Mouse (Mus musculus) spleen, adult 2 months (tissue): ENCODE measurements around the gene Bcat2. TPM values are rescaled to one million over a fixed set of nuclear protein-coding genes. Genes with fewer than 3 reads are reported as not detected.
A peak's percentile ranks its signal among the peaks of the same experiment; 100 is the strongest.

Experiments used
- DNase-seq, 2 experiments: peaks; one replicate each; pipeline versions ENCODE4 v3.0.0 to v3.0.0-alpha.2; 2012 to 2021; ENCODE audit warnings: low spot score in 2 of 2, low read depth in 1 of 2
- H3K27ac ChIP-seq: fragments of 200-500 bp; 2 replicates; pipeline ENCODE4 v1.5.1; 2012; ENCODE audit warnings: low read length, inconsistent platforms; ENCODE audit not compliant: insufficient read depth
- H3K27me3 ChIP-seq: fragments of 200-500 bp; 2 replicates; pipeline ENCODE4 v1.6.1; 2012; ENCODE audit warnings: mild to moderate bottlenecking, moderate library complexity, low read length, inconsistent platforms; ENCODE audit not compliant: control insufficient read depth, insufficient read depth
- H3K36me3 ChIP-seq: fragments of 200-500 bp; 2 replicates; pipeline ENCODE4 v1.6.1; 2012; ENCODE audit warnings: mild to moderate bottlenecking, low read length, inconsistent platforms; ENCODE audit not compliant: control insufficient read depth, insufficient read depth
- H3K4me1 ChIP-seq: fragments of 200-500 bp; 2 replicates; pipeline ENCODE4 v1.6.1; 2011; ENCODE audit warnings: inconsistent platforms; ENCODE audit not compliant: control insufficient read depth, insufficient read depth, insufficient read length
- H3K4me3 ChIP-seq: fragments of 200-500 bp; 2 replicates; pipeline ENCODE4 v1.5.1; 2011; ENCODE audit warnings: mild to moderate bottlenecking, inconsistent platforms; ENCODE audit not compliant: insufficient read depth, insufficient read length; ENCODE audit errors: extremely low read depth
- CTCF ChIP-seq: fragments of 200-500 bp; IDR thresholded peaks from 2 replicates; pipeline ENCODE4 v1.5.1; 2011; ENCODE audit warnings: mild to moderate bottlenecking, inconsistent platforms; ENCODE audit not compliant: insufficient read depth, insufficient read length, insufficient replicate concordance; ENCODE audit errors: extremely low read depth
- POLR2A ChIP-seq: fragments of 200-500 bp; IDR thresholded peaks from 2 replicates; pipeline ENCODE4 v1.6.1; 2011; ENCODE audit warnings: low read depth, low read length, inconsistent platforms
- WGBS: fragments of 180-500 bp; shearing (Covaris S2); methylation state at CpG from one replicate; pipeline ENCODE4 v1.1.7; 2018; 5-methylcytosine and 5-hydroxymethylcytosine counted together
- polyA plus RNA-seq: library from polyadenylated mRNA; depleted of rRNA; stranded (reverse); fragments of >200 nt; gene quantifications from 2 replicates; pipeline ENCODE4 v1.2.3, GENCODE M21; 2012; rRNA removed

Bcat2 gene
- polyA plus RNA-seq = 50.8 and 55.6 TPM in 2 replicates

DNA sequence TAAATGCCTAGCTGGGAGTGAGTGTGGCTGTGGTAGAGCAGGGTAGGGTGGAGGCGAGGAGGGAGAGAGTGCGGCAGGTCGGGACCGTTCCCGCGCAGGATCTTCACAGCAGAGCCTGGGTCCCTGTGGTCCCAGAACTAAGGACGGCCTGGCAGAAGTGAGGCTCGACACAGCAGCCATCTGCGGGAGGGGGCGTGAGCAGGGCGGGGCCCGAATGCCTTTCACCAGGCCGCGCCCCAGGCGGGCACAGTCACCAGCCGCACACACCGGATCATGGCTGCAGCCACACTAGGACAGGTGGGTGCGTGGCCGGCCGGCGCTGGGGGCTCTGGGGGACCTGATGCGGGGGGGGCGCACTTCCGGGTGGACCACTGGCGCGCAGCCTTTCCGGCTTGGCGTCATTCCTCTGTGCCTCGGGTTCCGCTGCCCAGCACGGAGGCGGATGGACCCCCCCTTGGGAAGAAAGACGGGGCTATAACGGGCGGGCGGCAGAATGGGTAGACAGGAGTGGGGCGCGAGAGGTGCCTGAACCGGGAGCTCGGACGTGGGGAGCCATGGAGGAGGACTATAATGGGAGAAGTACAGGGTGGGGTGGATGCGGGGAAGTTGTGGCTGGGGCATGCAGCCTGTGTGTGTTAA is at the start of gene Bcat2:
TSS of gene Bcat2 (plus strand) at position 51 of the 639 bp plus-strand sequence.
- H3K36me3 ChIP-seq = no peaks in the 10 kb centered on the region
- H3K27ac ChIP-seq = peak within 1 kb of the TSS; percentile 81
- DNase-seq = peak in 1 of 2 experiments; percentile 75
- peak within 1 kb of the TSS; percentile 74 for H3K4me3 ChIP-seq
- TF ChIP-seq CTCF = no peak
- TF ChIP-seq POLR2A = peak; percentile 63
- H3K27me3 ChIP-seq = no peaks in the 10 kb centered on the region
- peaks cover 12% of the 10 kb centered on the region; the same call in 1 of the 2 replicates for H3K4me1 ChIP-seq
- WGBS = 1% methylated on average over 41 of the region's 42 CpGs

- Histone ChIP-seq H3K4me1 (peaks cover 6% of the 10 kb centered on the region; the same call in 1 of the 2 replicates), H3K36me3 (peaks cover 7% of the 10 kb centered on the region), H3K27me3 (no peaks in the 10 kb centered on the region), H3K27ac (no peak overlapping the region), H3K4me3 (no peak overlapping the region)
- DNase-seq = no peak
- 93% methylated on average over 7 of the region's 7 CpGs for WGBS
- TF ChIP-seq CTCF = no peak
- no peak for TF ChIP-seq POLR2A
Measured at GRCm38 (mm10) chr7:45520605-45521004, 49.3 kb upstream of the Bcat2 start.

DNA sequence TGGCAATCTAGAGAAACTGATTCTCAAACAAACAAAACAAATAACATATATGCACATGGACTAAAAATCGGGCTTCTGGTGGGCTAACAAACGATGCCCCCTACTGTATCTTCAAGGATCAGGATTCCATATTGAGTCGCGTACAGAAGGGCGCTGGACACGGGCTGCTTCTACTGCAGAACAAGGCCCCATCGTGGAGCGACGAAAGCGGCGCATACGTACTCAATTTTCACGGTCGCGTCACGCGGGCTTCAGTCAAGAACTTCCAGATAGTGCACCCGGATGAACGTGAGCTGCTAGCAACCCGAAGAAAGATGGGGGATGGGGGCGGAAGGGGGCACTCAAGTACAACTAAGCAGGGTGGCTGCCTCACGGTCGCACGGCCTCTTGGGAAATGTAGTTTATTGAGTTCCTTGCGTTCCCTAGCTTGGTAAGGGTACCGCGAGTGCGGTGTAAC is 48.2 kb upstream of the Bcat2 start:
- Histone ChIP-seq H3K27ac (peak overlapping the region; percentile 89), H3K27me3 (no peaks in the 10 kb centered on the region), H3K36me3 (peaks cover 7% of the 10 kb centered on the region), H3K4me3 (peak overlapping the region; percentile 66), H3K4me1 (peaks cover 6% of the 10 kb centered on the region; the same call in 1 of the 2 replicates)
- no peak for TF ChIP-seq CTCF
- TF ChIP-seq POLR2A = peak; percentile 14
- DNase-seq = peak; percentile 91 to 93
- under 1% methylated on average over 28 of the region's 28 CpGs for WGBS

DNA sequence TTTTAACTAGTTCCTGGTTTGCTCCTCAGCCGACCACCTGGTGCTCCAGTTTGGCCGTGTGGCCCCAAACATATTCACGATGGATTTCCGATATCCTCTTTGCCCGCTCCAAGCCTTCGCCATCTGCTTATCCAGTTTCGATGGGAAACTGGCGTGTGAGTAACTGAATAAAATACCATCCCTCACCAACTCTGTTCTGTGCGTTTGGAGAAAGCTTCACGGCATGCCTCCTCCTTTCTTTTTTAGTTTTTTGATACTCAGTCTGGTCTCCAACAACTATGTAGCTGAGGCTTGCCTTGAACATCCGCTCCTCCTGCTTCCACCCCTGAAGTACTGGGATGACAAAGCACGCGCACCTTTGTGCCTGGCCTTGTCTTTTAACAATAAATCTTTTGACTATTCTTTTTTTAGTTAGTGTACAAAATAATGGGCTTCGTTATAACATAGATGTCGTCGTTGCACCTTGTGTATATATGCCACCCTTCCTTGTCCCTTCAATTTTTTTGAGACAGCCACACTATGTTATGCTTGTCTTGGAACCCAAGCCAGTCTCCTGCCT is 47.7 kb upstream of the Bcat2 start:
- no peak for DNase-seq
- TF ChIP-seq POLR2A (no peak), CTCF (no peak)
- WGBS = 63% methylated on average over 16 of the region's 16 CpGs
- Histone ChIP-seq H3K27ac (0 out of 2 replicates have a peak overlapping the region, but pooled peaks have one; percentile 89), H3K36me3 (peaks cover 7% of the 10 kb centered on the region), H3K4me1 (peaks cover 6% of the 10 kb centered on the region; the same call in 1 of the 2 replicates), H3K27me3 (no peaks in the 10 kb centered on the region), H3K4me3 (0 out of 2 replicates have a peak overlapping the region, but pooled peaks have one; percentile 2)

DNA sequence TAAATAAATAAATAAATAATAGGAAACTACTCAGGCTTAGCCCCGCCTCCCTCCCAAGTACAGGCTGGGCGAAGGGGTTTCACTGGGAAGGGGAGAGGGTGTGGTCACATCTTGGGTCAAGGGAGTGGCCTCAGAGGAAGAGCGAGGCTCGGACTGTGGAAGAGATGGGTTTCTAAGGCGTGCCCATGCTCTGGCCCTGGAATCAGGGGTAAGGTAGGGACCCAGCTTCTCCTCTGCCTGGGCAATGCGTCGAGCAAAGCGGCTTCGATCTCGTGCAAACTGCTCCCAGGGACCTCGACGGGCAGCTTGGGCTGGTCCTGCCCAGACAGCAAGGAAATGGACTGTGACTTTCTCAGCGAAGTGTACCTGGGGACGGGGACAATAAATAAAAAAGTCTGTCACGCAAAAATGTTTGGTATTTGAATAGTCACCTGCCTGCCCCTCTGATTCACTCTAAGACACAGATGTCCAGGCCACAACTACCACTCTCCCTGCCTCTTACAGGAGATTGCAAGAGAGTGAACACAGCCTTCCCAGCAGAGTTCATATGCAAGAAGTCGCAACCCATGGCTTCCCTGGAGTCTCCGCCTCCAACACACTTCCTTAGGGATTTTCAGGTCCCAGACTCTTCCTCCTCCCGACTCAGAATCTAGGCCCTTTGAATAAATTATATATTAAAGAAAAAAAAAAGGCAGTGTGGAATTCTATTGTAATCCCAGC is 46.8 kb upstream of the Bcat2 start:
- peaks cover 6% of the 10 kb centered on the region; the same call in 1 of the 2 replicates for H3K4me1 ChIP-seq
- 83% methylated on average over 18 of the region's 18 CpGs for WGBS
- peaks cover 7% of the 10 kb centered on the region for H3K36me3 ChIP-seq
- DNase-seq = no peak
- H3K4me3 ChIP-seq = peak overlapping the region; percentile 0
- H3K27me3 ChIP-seq = no peaks in the 10 kb centered on the region
- H3K27ac ChIP-seq = no peak overlapping the region
- TF ChIP-seq POLR2A (no peak), CTCF (no peak)

DNA sequence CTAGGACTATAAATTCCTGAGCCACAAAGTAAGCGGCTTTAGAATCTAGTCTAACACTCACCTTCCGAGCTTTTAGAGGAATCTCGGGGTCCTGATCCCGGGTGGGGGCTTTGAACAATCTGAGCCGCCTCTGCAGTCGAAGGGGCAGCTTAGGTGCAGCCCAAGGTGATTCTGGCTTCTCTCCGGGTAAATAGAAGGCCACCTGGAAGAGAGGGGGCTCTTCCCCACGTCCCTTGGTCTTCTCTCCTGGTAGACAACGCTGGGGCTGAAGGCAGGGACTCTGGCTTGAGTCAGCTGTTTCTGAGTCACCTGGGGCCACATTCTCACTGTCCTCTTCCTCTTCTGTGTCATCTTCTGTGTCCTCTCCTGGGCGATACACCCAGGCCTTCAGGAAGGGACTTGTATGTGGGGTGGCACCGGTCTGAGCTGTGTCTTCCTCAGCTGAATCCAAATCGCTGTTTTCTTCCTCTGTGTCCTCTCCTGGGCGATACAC is 46.2 kb upstream of the Bcat2 start:
- Histone ChIP-seq H3K27ac (no peak overlapping the region), H3K4me3 (peak overlapping the region; percentile 39; the same call in 1 of the 2 replicates), H3K27me3 (no peaks in the 10 kb centered on the region), H3K36me3 (peaks cover 7% of the 10 kb centered on the region), H3K4me1 (peaks cover 6% of the 10 kb centered on the region; the same call in 1 of the 2 replicates)
- DNase-seq = no peak
- WGBS = 76% methylated on average over 13 of the region's 13 CpGs
- no peak for TF ChIP-seq POLR2A
- TF ChIP-seq CTCF = no peak
